Mouse (Mus musculus): ENCODE measurements around the gene March10. TPM values are rescaled to one million over a fixed set of nuclear protein-coding genes. Genes with fewer than 3 reads are reported as not detected.

March10 gene
- polyA plus RNA-seq, 1 experiment = 0.13 TPM

DNA sequence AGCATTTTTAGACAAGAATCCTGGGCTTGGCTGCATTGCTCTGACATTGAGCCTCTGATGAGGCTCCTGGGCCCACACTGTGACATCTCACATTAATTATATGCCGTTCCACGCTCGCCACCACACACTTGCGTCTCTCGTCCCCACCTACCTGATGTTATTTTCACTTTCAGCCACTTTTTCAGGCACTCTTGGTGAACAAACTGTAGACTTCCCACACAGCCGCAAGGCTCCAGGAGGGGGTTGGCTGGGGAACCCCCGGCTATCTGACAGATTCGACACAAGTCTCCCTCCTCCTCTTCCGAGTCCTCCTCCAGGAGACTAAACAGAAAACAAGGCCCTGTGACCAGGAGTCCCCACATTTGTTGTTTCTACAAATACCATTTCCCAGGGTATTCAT lies 71.3 kb downstream of the March10 start:
- H3K36me3 ChIP-seq (ENCODE audit: control insufficient read depth, insufficient read depth) = no peaks in the 10 kb centered on the region
- no peak overlapping the region for H3ac ChIP-seq (ENCODE audit: control insufficient read depth, insufficient read length)
- no peak overlapping the region for H3K4me3 ChIP-seq
- no peak overlapping the region for H3K4me2 ChIP-seq (ENCODE audit: low read depth)
- H3K27me3 ChIP-seq (ENCODE audit: control insufficient read depth, insufficient read depth, insufficient read length) = no peaks in the 10 kb centered on the region
- no peaks in the 10 kb centered on the region for H3K79me2 ChIP-seq (ENCODE audit: control insufficient read depth, insufficient read depth)
- TF ChIP-seq TCF12 (IDR thresholded peaks at IDR 0.05; ENCODE audit: insufficient read depth, poor library complexity, severe bottlenecking) = no peak
- TF ChIP-seq TCF3 (IDR thresholded peaks at IDR 0.05; ENCODE audit: insufficient read length, low read depth) = no peak
- TF ChIP-seq POLR2A (IDR thresholded peaks at IDR 0.05; ENCODE audit: insufficient read length, low read depth) = no peak
- TF ChIP-seq POLR2AphosphoS2 (IDR thresholded peaks at IDR 0.05; ENCODE audit: insufficient read length, low read depth) = no peak
- TF ChIP-seq USF1 (IDR thresholded peaks at IDR 0.05; ENCODE audit: low read depth) = no peak
- TF ChIP-seq E2F4 (IDR thresholded peaks at IDR 0.05; ENCODE audit: insufficient read depth) = no peak
- TF ChIP-seq MYOG (IDR thresholded peaks at IDR 0.05; ENCODE audit: control insufficient read depth in 1 of 3, insufficient read depth in 1 of 3, insufficient read length in 2 of 3, low read depth in 2 of 3) = no peak
- no peak for TF ChIP-seq SRF (IDR thresholded peaks at IDR 0.05; ENCODE audit: control insufficient read depth, insufficient read length, low read depth)
- no peak for TF ChIP-seq REST (IDR thresholded peaks at IDR 0.05; ENCODE audit: insufficient read depth, insufficient read length)
- TF ChIP-seq MAX (IDR thresholded peaks at IDR 0.05; ENCODE audit: low read depth) = no peak
- no peak for TF ChIP-seq MYOD1 (IDR thresholded peaks at IDR 0.05; ENCODE audit: control insufficient read depth in 1 of 3, insufficient read length in 2 of 3, low read depth in 2 of 3)
- TF ChIP-seq CEBPB (IDR thresholded peaks at IDR 0.05; ENCODE audit: insufficient read depth, poor library complexity, severe bottlenecking) = no peak

DNA sequence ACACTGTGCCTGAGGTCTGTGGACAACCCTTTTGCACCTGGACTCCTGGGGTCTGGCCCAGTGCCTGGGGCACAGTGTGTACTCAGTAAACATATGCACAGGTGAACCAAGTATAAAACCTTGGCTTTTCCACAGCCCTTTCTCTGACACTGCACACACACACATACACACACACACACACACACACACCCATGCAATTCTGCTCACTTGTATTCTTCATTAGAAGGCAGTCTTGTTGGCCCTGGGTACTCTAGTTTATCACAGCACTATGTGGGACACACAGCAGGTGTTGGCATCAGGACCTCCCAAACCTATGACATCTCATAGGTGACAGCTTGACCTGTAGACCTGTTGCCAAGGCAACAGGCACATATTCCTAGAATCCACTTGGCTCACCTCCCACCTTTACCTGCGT lies 80.7 kb downstream of the March10 start:
- Histone ChIP-seq H3K79me2 (ENCODE audit: control insufficient read depth, insufficient read depth) (no peaks in the 10 kb centered on the region), H3K36me3 (ENCODE audit: control insufficient read depth, insufficient read depth) (no peaks in the 10 kb centered on the region), H3K27me3 (ENCODE audit: control insufficient read depth, insufficient read depth, insufficient read length) (no peaks in the 10 kb centered on the region), H3K4me3 (no peak overlapping the region), H3ac (ENCODE audit: control insufficient read depth, insufficient read length) (no peak overlapping the region), H3K4me2 (ENCODE audit: low read depth) (no peak overlapping the region)
- no peak for TF ChIP-seq POLR2A (IDR thresholded peaks at IDR 0.05; ENCODE audit: insufficient read length, low read depth)
- no peak for TF ChIP-seq POLR2AphosphoS2 (IDR thresholded peaks at IDR 0.05; ENCODE audit: insufficient read length, low read depth)
- TF ChIP-seq MYOG (IDR thresholded peaks at IDR 0.05; ENCODE audit: control insufficient read depth in 1 of 3, insufficient read depth in 1 of 3, insufficient read length in 2 of 3, low read depth in 2 of 3) = no peak
- no peak for TF ChIP-seq REST (IDR thresholded peaks at IDR 0.05; ENCODE audit: insufficient read depth, insufficient read length)
- TF ChIP-seq MAX (IDR thresholded peaks at IDR 0.05; ENCODE audit: low read depth) = no peak
- TF ChIP-seq USF1 (IDR thresholded peaks at IDR 0.05; ENCODE audit: low read depth) = no peak
- no peak for TF ChIP-seq MYOD1 (IDR thresholded peaks at IDR 0.05; ENCODE audit: control insufficient read depth in 1 of 3, insufficient read length in 2 of 3, low read depth in 2 of 3)

DNA sequence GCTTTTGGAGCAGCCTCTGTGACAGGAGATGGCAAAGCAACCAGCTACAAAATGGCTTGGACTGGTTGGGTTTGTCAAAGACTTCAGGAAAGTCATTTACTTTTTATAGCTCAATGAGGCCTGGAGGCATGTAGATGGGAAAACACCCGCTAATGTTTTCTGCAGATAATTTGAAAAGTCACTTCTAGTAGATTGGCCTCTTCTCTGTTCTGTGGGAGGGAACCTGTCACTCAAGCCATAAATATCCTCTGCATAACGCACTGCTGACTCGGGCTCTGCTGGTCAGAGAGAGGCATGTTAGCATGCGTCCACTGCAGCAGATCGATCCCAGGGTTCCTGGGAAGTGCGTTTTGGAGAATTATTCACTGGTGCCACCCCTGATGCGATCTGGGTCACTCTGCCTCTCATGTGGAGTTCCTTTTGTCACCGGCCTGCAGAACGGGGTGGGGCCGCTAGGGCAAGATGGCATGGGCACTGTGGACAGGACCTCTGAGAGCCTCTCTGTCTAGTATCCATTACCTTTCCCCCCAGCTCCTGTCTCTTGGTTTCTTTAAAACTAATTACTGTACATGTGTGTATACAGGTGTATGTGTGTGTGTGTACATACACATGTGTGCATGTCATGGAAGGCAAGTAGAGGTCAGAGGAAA lies 81.9 kb downstream of the March10 start:
- Histone ChIP-seq H3K4me2 (ENCODE audit: low read depth) (no peak overlapping the region), H3K27me3 (ENCODE audit: control insufficient read depth, insufficient read depth, insufficient read length) (no peaks in the 10 kb centered on the region), H3K36me3 (ENCODE audit: control insufficient read depth, insufficient read depth) (no peaks in the 10 kb centered on the region), H3K79me2 (ENCODE audit: control insufficient read depth, insufficient read depth) (no peaks in the 10 kb centered on the region), H3ac (ENCODE audit: control insufficient read depth, insufficient read length) (no peak overlapping the region), H3K4me3 (no peak overlapping the region)
- TF ChIP-seq REST (IDR thresholded peaks at IDR 0.05; ENCODE audit: insufficient read depth, insufficient read length) (no peak), MYOG (IDR thresholded peaks at IDR 0.05; ENCODE audit: control insufficient read depth in 1 of 3, insufficient read depth in 1 of 3, insufficient read length in 2 of 3, low read depth in 2 of 3) (no peak), SRF (IDR thresholded peaks at IDR 0.05; ENCODE audit: control insufficient read depth, insufficient read length, low read depth) (no peak), E2F4 (IDR thresholded peaks at IDR 0.05; ENCODE audit: insufficient read depth) (no peak), MAX (IDR thresholded peaks at IDR 0.05; ENCODE audit: low read depth) (no peak), CEBPB (IDR thresholded peaks at IDR 0.05; ENCODE audit: insufficient read depth, poor library complexity, severe bottlenecking) (no peak), TCF3 (IDR thresholded peaks at IDR 0.05; ENCODE audit: insufficient read length, low read depth) (no peak), MYOD1 (IDR thresholded peaks at IDR 0.05; ENCODE audit: control insufficient read depth in 1 of 3, insufficient read length in 2 of 3, low read depth in 2 of 3) (no peak), USF1 (IDR thresholded peaks at IDR 0.05; ENCODE audit: low read depth) (no peak), POLR2AphosphoS2 (IDR thresholded peaks at IDR 0.05; ENCODE audit: insufficient read length, low read depth) (no peak), POLR2A (IDR thresholded peaks at IDR 0.05; ENCODE audit: insufficient read length, low read depth) (no peak), TCF12 (IDR thresholded peaks at IDR 0.05; ENCODE audit: insufficient read depth, poor library complexity, severe bottlenecking) (no peak)

DNA sequence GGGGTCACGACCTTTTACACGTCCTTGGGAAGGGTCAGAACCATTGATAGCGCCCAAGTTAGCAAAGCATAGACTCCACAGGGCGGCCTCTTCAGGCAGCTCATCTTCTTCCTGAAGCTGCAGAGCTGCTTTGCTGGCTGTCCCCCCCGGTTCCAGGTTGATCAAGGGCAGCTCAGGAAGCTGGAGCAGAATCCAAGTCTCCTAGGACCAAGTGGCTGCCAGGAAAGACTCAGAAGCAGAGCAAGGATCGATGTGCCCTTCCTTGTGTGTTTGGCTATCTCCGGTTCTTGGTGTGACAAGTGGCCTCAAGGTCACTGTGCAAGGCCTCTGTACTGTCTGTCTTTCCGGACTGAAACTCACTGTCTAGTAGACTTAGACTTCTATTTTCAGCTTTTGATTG lies 82.7 kb downstream of the March10 start:
- no peak overlapping the region for H3K4me2 ChIP-seq (ENCODE audit: low read depth)
- TF ChIP-seq POLR2AphosphoS2 (IDR thresholded peaks at IDR 0.05; ENCODE audit: insufficient read length, low read depth) = no peak
- no peaks in the 10 kb centered on the region for H3K27me3 ChIP-seq (ENCODE audit: control insufficient read depth, insufficient read depth, insufficient read length)
- no peaks in the 10 kb centered on the region for H3K79me2 ChIP-seq (ENCODE audit: control insufficient read depth, insufficient read depth)
- H3K4me3 ChIP-seq = no peak overlapping the region
- no peaks in the 10 kb centered on the region for H3K36me3 ChIP-seq (ENCODE audit: control insufficient read depth, insufficient read depth)
- no peak overlapping the region for H3ac ChIP-seq (ENCODE audit: control insufficient read depth, insufficient read length)

DNA sequence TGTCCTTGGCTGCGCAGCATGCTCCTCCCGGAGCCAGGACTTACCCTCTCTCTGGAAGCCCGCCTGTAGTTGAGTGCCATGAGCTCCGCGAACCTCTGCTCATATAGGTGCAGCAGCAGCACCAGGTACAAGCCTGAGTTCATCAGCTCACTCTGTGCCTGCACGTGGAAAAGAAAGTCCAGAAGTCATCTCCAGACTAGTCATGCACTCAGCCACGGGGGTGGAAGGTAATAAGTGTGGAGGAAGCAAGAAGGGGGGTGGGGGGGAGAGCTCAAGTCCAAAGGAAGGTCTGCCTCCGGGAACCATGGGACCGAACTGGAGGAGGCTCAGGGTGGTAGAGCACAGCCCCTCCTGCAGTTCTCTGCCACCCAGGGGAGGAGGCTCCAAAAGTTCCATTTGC lies 84.7 kb downstream of the March10 start:
- no peak overlapping the region for H3ac ChIP-seq (ENCODE audit: control insufficient read depth, insufficient read length)
- no peaks in the 10 kb centered on the region for H3K36me3 ChIP-seq (ENCODE audit: control insufficient read depth, insufficient read depth)
- TF ChIP-seq REST (IDR thresholded peaks at IDR 0.05; ENCODE audit: insufficient read depth, insufficient read length) = no peak
- no peak for TF ChIP-seq CEBPB (IDR thresholded peaks at IDR 0.05; ENCODE audit: insufficient read depth, poor library complexity, severe bottlenecking)
- TF ChIP-seq USF1 (IDR thresholded peaks at IDR 0.05; ENCODE audit: low read depth) = no peak
- TF ChIP-seq TCF12 (IDR thresholded peaks at IDR 0.05; ENCODE audit: insufficient read depth, poor library complexity, severe bottlenecking) = no peak
- TF ChIP-seq SRF (IDR thresholded peaks at IDR 0.05; ENCODE audit: control insufficient read depth, insufficient read length, low read depth) = no peak
- no peak for TF ChIP-seq POLR2AphosphoS2 (IDR thresholded peaks at IDR 0.05; ENCODE audit: insufficient read length, low read depth)
- no peak for TF ChIP-seq TCF3 (IDR thresholded peaks at IDR 0.05; ENCODE audit: insufficient read length, low read depth)
- no peak for TF ChIP-seq MYOG (IDR thresholded peaks at IDR 0.05; ENCODE audit: control insufficient read depth in 1 of 3, insufficient read depth in 1 of 3, insufficient read length in 2 of 3, low read depth in 2 of 3)
- TF ChIP-seq POLR2A (IDR thresholded peaks at IDR 0.05; ENCODE audit: insufficient read length, low read depth) = no peak
- TF ChIP-seq MAX (IDR thresholded peaks at IDR 0.05; ENCODE audit: low read depth) = no peak
- no peak for TF ChIP-seq E2F4 (IDR thresholded peaks at IDR 0.05; ENCODE audit: insufficient read depth)
- TF ChIP-seq MYOD1 (IDR thresholded peaks at IDR 0.05; ENCODE audit: control insufficient read depth in 1 of 3, insufficient read length in 2 of 3, low read depth in 2 of 3) = no peak
- no peaks in the 10 kb centered on the region for H3K79me2 ChIP-seq (ENCODE audit: control insufficient read depth, insufficient read depth)
- H3K4me2 ChIP-seq (ENCODE audit: low read depth) = no peak overlapping the region
- H3K27me3 ChIP-seq (ENCODE audit: control insufficient read depth, insufficient read depth, insufficient read length) = no peaks in the 10 kb centered on the region
- no peak overlapping the region for H3K4me3 ChIP-seq
